In the genomic region with DNA sequence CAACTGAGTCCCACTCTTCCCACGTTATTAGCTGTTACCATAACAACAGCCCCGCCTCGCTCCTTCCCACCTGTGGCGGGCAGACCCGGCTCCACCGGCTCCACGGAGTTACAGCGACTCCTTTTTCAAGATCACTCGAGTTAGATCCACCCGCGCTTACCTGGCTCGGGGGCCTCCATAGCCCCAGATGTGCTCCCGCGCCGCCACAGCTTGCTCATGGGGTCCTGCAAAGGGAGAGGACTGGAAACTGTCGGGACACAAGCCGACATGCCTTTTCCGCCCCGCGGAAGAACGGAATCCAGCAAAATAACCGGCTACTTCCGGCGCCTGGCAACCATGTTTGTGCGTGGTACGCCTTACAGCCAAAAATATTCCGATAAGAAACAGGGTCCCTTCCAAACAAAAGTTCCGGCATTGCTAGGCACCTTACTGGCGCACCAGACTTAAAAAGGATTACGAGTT, we compare ENCODE assay signal across 8 mouse cellular contexts. TPM values are rescaled to one million over a fixed set of nuclear protein-coding genes. Genes with fewer than 3 reads are reported as not detected.
DNase-seq lines count a peak whose midpoint lies in the region; ATAC-seq and TF ChIP-seq lines count a peak whose summit lies in the region.

No protein-coding gene starts in this region.

- H3K9me3 ChIP-seq in heart, embryonic 14.5 days (ENCODE audit: control insufficient read depth, low read length), result no peaks in the 10 kb centered on the region
- H3K9me3 ChIP-seq in liver, embryonic 14.5 days (ENCODE audit: control insufficient read depth, low read length), result no peaks in the 10 kb centered on the region
- H3K9me3 ChIP-seq in neural tube, embryonic 11.5 days (ENCODE audit: control insufficient read depth, low read length), result no peaks in the 10 kb centered on the region
- no peaks in the 10 kb centered on the region for H3K9me3 ChIP-seq in stomach, postnatal 0 days (ENCODE audit: control insufficient read depth, low read length)

- peak overlapping the region; percentile 81 for H3K9ac ChIP-seq in heart, embryonic 14.5 days (ENCODE audit: low read length)
- H3K9ac ChIP-seq in liver, embryonic 14.5 days (replicated peaks), result peak overlapping the region; percentile 95
- peak overlapping the region; percentile 80 for H3K9ac ChIP-seq in neural tube, embryonic 11.5 days (ENCODE audit: low read length)
- H3K9ac ChIP-seq in stomach, postnatal 0 days (ENCODE audit: low read length), result peak overlapping the region; percentile 75

- peak; percentile 47; the same call in 1 of the 2 replicates for TF ChIP-seq EP300 in liver, embryonic 14.5 days (IDR thresholded peaks at IDR 0.05; ENCODE audit: low read depth)
- TF ChIP-seq EP300 in stomach, postnatal 0 days (optimal IDR thresholded peaks at IDR 0.05), result no peak

- WGBS in heart, embryonic 14.5 days, result under 1% methylated on average over 30 of the region's 30 CpGs
- WGBS in liver, embryonic 14.5 days (ENCODE audit: insufficient replicate concordance), result under 1% methylated on average over 30 of the region's 30 CpGs
- WGBS in neural tube, embryonic 11.5 days, result under 1% methylated on average over 30 of the region's 30 CpGs
- under 1% methylated on average over 30 of the region's 30 CpGs for WGBS in stomach, postnatal 0 days

- no peak for TF ChIP-seq CTCF in liver, embryonic 14.5 days (IDR thresholded peaks at IDR 0.05; ENCODE audit: low read depth)
- TF ChIP-seq CTCF in stomach, postnatal 0 days (IDR thresholded peaks at IDR 0.05; ENCODE audit: low read depth), result no peak

- peaks cover 4% of the 10 kb centered on the region; the same call in 1 of the 2 replicates for H3K4me1 ChIP-seq in brown adipose tissue, adult 24 weeks (ENCODE audit: control insufficient read depth, insufficient read depth, insufficient read length, low read length)
- peaks cover 20 to 30% of the 10 kb centered on the region in 2 experiments for H3K4me1 ChIP-seq in heart, embryonic 14.5 days (ENCODE audit: control insufficient read depth in 2 of 2, insufficient read depth in 2 of 2, low read length in 2 of 2)
- H3K4me1 ChIP-seq in liver, embryonic 14.5 days (replicated peaks; ENCODE audit: control insufficient read depth in 2 of 2, insufficient read depth in 2 of 2, low read length in 1 of 2), result peaks cover 19 to 28% of the 10 kb centered on the region in 2 experiments
- H3K4me1 ChIP-seq in neural tube, embryonic 11.5 days (ENCODE audit: control insufficient read depth, insufficient read depth, low read length), result peaks cover 17% of the 10 kb centered on the region
- no peaks in the 10 kb centered on the region; the same call in none of the 2 replicates for H3K4me1 ChIP-seq in stomach, postnatal 0 days (replicated peaks; ENCODE audit: control insufficient read depth, insufficient read depth)

- DNase-seq in CD4-positive, CD25-positive, alpha-beta regulatory T cell, adult 2 months (ENCODE audit: low read depth, low spot score), result peak; percentile 95
- peak; percentile 68 for DNase-seq in fat pad, adult 2 months (ENCODE audit: extremely low read depth, low read depth, low spot score)
- DNase-seq in kidney, postnatal 14 days, result peak; percentile 95
- DNase-seq in liver, embryonic 14.5 days (ENCODE audit: low read depth in 3 of 3, low spot score in 3 of 3), result peak; percentile 91 to 93 (median 92)
- peak; percentile 89 for DNase-seq in neural tube, embryonic 11.5 days (ENCODE audit: low spot score)
- peak; percentile 91 for DNase-seq in stomach, postnatal 0 days (ENCODE audit: low spot score)

- peak overlapping the region; percentile 51; the same call in 1 of the 2 replicates for H3K27ac ChIP-seq in brown adipose tissue, adult 24 weeks (replicated peaks; ENCODE audit: low read depth, low read length)
- 0 out of 4 replicates have a peak overlapping the region, but pooled peaks of 1 of the 2 experiments have one; percentile 46 for H3K27ac ChIP-seq in heart, embryonic 14.5 days (replicated peaks in 1 of 2; ENCODE audit: control insufficient read depth in 1 of 2, insufficient read depth in 1 of 2, low read depth in 2 of 2, low read length in 2 of 2)
- H3K27ac ChIP-seq in liver, embryonic 14.5 days, result peak overlapping the region; percentile 81
- H3K27ac ChIP-seq in neural tube, embryonic 11.5 days (ENCODE audit: low read depth, low read length), result 0 out of 2 replicates have a peak overlapping the region, but pooled peaks have one; percentile 34
- H3K27ac ChIP-seq in stomach, postnatal 0 days (replicated peaks), result no peak overlapping the region

- 0 out of 2 replicates have a peak, but pooled peaks cover 6% of the 10 kb centered on the region for H3K36me3 ChIP-seq in heart, embryonic 14.5 days (ENCODE audit: control insufficient read depth, insufficient read depth, low read length)
- H3K36me3 ChIP-seq in liver, embryonic 14.5 days (replicated peaks; ENCODE audit: control insufficient read depth, insufficient read depth, low read depth), result no peaks in the 10 kb centered on the region
- H3K36me3 ChIP-seq in neural tube, embryonic 11.5 days (ENCODE audit: control insufficient read depth, insufficient read depth, low read length), result no peaks in the 10 kb centered on the region
- H3K36me3 ChIP-seq in stomach, postnatal 0 days (ENCODE audit: control insufficient read depth, insufficient read depth, low read length), result no peaks in the 10 kb centered on the region

- peak overlapping the region; percentile 88 for H3K4me2 ChIP-seq in heart, embryonic 14.5 days (ENCODE audit: low read length)
- H3K4me2 ChIP-seq in liver, embryonic 14.5 days (ENCODE audit: low read depth), result peak overlapping the region; percentile 87
- peak overlapping the region; percentile 82 for H3K4me2 ChIP-seq in neural tube, embryonic 11.5 days (ENCODE audit: low read depth)
- peak overlapping the region; percentile 91 for H3K4me2 ChIP-seq in stomach, postnatal 0 days (replicated peaks; ENCODE audit: low read depth)

- H3K27me3 ChIP-seq in heart, embryonic 14.5 days (ENCODE audit: control insufficient read depth, insufficient read depth, low read length), result no peaks in the 10 kb centered on the region
- H3K27me3 ChIP-seq in liver, embryonic 14.5 days (ENCODE audit: control insufficient read depth, insufficient read depth, low read length), result no peaks in the 10 kb centered on the region
- H3K27me3 ChIP-seq in neural tube, embryonic 11.5 days (ENCODE audit: control insufficient read depth, insufficient read depth, low read length), result no peaks in the 10 kb centered on the region
- no peaks in the 10 kb centered on the region for H3K27me3 ChIP-seq in stomach, postnatal 0 days (ENCODE audit: control insufficient read depth, insufficient read depth, low read length)

- H3K4me3 ChIP-seq in brown adipose tissue, adult 24 weeks (ENCODE audit: insufficient read depth, low read depth, low read length), result peak overlapping the region; percentile 84
- H3K4me3 ChIP-seq in heart, embryonic 14.5 days (ENCODE audit: control insufficient read depth in 1 of 2, insufficient read depth in 1 of 2, low read depth in 1 of 2, low read length in 2 of 2), result peak overlapping the region; percentile 69 to 80
- H3K4me3 ChIP-seq in liver, embryonic 14.5 days (ENCODE audit: insufficient read depth in 1 of 2, low read depth in 2 of 2, low read length in 2 of 2), result peak overlapping the region; percentile 93
- peak overlapping the region; percentile 67 for H3K4me3 ChIP-seq in neural tube, embryonic 11.5 days (ENCODE audit: low read depth, low read length)
- peak overlapping the region; percentile 80 for H3K4me3 ChIP-seq in stomach, postnatal 0 days (ENCODE audit: low read depth, low read length)

- no peak for ATAC-seq in heart, embryonic 14.5 days (ENCODE audit: insufficient number of reproducible peaks, insufficient read depth, low FRiP score, low read depth)
- peak; percentile 7; the same call in 1 of the 2 replicates for ATAC-seq in liver, embryonic 14.5 days (ENCODE audit: insufficient read depth)
- ATAC-seq in neural tube, embryonic 11.5 days (ENCODE audit: insufficient read depth, low FRiP score, low TSS enrichment), result no peak
- peak; percentile 22 for ATAC-seq in stomach, postnatal 0 days (ENCODE audit: low FRiP score, low TSS enrichment)

RNA-seq across cellular contexts. Expression of gene Ino80b, which starts 0.3 kb away (rescaled TPM):
- polyA plus RNA-seq in brown adipose tissue, adult 24 weeks (2012; ENCODE audit: insufficient read depth, insufficient read length, missing spikeins), result 8.7 and 13.1 TPM in 2 replicates
- polyA plus RNA-seq in heart, embryonic 14.5 days (2014; fragmentation: Nextera tagmentation; extraction: Ambion mirVana), result 10.3 and 11.3 TPM in 2 replicates
- 9.4 and 11.6 TPM in 2 replicates for polyA plus RNA-seq in liver, embryonic 14.5 days (2012; rRNA removed)
- polyA plus RNA-seq in liver, embryonic 14.5 days (2014; fragmentation: Nextera tagmentation; extraction: Ambion mirVana), result 4.4 and 5.2 TPM in 2 replicates
- polyA plus RNA-seq in neural tube, embryonic 11.5 days (2014; fragmentation: Nextera tagmentation; extraction: Ambion mirVana), result 19.8 and 23.4 TPM in 2 replicates
- polyA plus RNA-seq in stomach, postnatal 0 days (2015; fragmentation: Nextera tagmentation; extraction: Ambion mirVana), result 7.7 and 9.4 TPM in 2 replicates

RNA-seq across cellular contexts. Expression of gene Wbp1, which starts 3.5 kb away (rescaled TPM):
- 62.1 and 70.3 TPM in 2 replicates for polyA plus RNA-seq in brown adipose tissue, adult 24 weeks (2012; ENCODE audit: insufficient read depth, insufficient read length, missing spikeins)
- polyA plus RNA-seq in heart, embryonic 14.5 days (2014; fragmentation: Nextera tagmentation; extraction: Ambion mirVana), result 76.0 and 94.5 TPM in 2 replicates
- 27.7 and 33.6 TPM in 2 replicates for polyA plus RNA-seq in liver, embryonic 14.5 days (2012; rRNA removed)
- 22.0 and 27.1 TPM in 2 replicates for polyA plus RNA-seq in liver, embryonic 14.5 days (2014; fragmentation: Nextera tagmentation; extraction: Ambion mirVana)
- 169 and 177 TPM in 2 replicates for polyA plus RNA-seq in neural tube, embryonic 11.5 days (2014; fragmentation: Nextera tagmentation; extraction: Ambion mirVana)
- 57.4 and 59.4 TPM in 2 replicates for polyA plus RNA-seq in stomach, postnatal 0 days (2015; fragmentation: Nextera tagmentation; extraction: Ambion mirVana)

RNA-seq across cellular contexts. Expression of gene Mogs, which starts 9.6 kb away (rescaled TPM):
- 6.0 and 6.2 TPM in 2 replicates for polyA plus RNA-seq in brown adipose tissue, adult 24 weeks (2012; ENCODE audit: insufficient read depth, insufficient read length, missing spikeins)
- polyA plus RNA-seq in heart, embryonic 14.5 days (2014; fragmentation: Nextera tagmentation; extraction: Ambion mirVana), result 17.8 and 21.6 TPM in 2 replicates
- polyA plus RNA-seq in liver, embryonic 14.5 days (2012; rRNA removed), result 33.9 and 36.9 TPM in 2 replicates
- 28.2 and 32.4 TPM in 2 replicates for polyA plus RNA-seq in liver, embryonic 14.5 days (2014; fragmentation: Nextera tagmentation; extraction: Ambion mirVana)
- polyA plus RNA-seq in neural tube, embryonic 11.5 days (2014; fragmentation: Nextera tagmentation; extraction: Ambion mirVana), result 30.5 and 31.9 TPM in 2 replicates
- polyA plus RNA-seq in stomach, postnatal 0 days (2015; fragmentation: Nextera tagmentation; extraction: Ambion mirVana), result 23.2 and 24.4 TPM in 2 replicates

RNA-seq across cellular contexts. Expression of gene Rtkn, which starts 10.4 kb away (rescaled TPM):
- 4.5 and 7.1 TPM in 2 replicates for polyA plus RNA-seq in brown adipose tissue, adult 24 weeks (2012; ENCODE audit: insufficient read depth, insufficient read length, missing spikeins)
- polyA plus RNA-seq in heart, embryonic 14.5 days (2014; fragmentation: Nextera tagmentation; extraction: Ambion mirVana), result 9.9 and 11.6 TPM in 2 replicates
- 11.1 TPM in 2 replicates for polyA plus RNA-seq in liver, embryonic 14.5 days (2012; rRNA removed)
- polyA plus RNA-seq in liver, embryonic 14.5 days (2014; fragmentation: Nextera tagmentation; extraction: Ambion mirVana), result 5.3 and 5.5 TPM in 2 replicates
- polyA plus RNA-seq in neural tube, embryonic 11.5 days (2014; fragmentation: Nextera tagmentation; extraction: Ambion mirVana), result 20.6 and 22.1 TPM in 2 replicates
- polyA plus RNA-seq in stomach, postnatal 0 days (2015; fragmentation: Nextera tagmentation; extraction: Ambion mirVana), result 18.5 and 20.4 TPM in 2 replicates

RNA-seq across cellular contexts. Expression of gene Mrpl53, which starts 16.0 kb away (rescaled TPM):
- 172 and 202 TPM in 2 replicates for polyA plus RNA-seq in brown adipose tissue, adult 24 weeks (2012; ENCODE audit: insufficient read depth, insufficient read length, missing spikeins)
- 179 and 180 TPM in 2 replicates for polyA plus RNA-seq in heart, embryonic 14.5 days (2014; fragmentation: Nextera tagmentation; extraction: Ambion mirVana)
- polyA plus RNA-seq in liver, embryonic 14.5 days (2012; rRNA removed), result 41.1 and 56.6 TPM in 2 replicates
- 87.1 and 87.4 TPM in 2 replicates for polyA plus RNA-seq in liver, embryonic 14.5 days (2014; fragmentation: Nextera tagmentation; extraction: Ambion mirVana)
- polyA plus RNA-seq in neural tube, embryonic 11.5 days (2014; fragmentation: Nextera tagmentation; extraction: Ambion mirVana), result 118 and 123 TPM in 2 replicates
- 108 and 117 TPM in 2 replicates for polyA plus RNA-seq in stomach, postnatal 0 days (2015; fragmentation: Nextera tagmentation; extraction: Ambion mirVana)

Comparison
In these comparisons a context has a peak if more than half of its experiments do, and no peak if none do; other contexts are left out.
1. ATAC-seq: peak in liver, embryonic 14.5 days (single experiment) and stomach, postnatal 0 days (single experiment); none in heart, embryonic 14.5 days (single experiment) and neural tube, embryonic 11.5 days (single experiment).
2. Peak in every context shown above with its lines, with median percentiles within 50 percentile points of each other: DNase-seq, H3K4me3 ChIP-seq, H3K4me2 ChIP-seq and H3K9ac ChIP-seq.